Mouse (Mus musculus): ENCODE measurements around the gene Plod3.

DNA sequence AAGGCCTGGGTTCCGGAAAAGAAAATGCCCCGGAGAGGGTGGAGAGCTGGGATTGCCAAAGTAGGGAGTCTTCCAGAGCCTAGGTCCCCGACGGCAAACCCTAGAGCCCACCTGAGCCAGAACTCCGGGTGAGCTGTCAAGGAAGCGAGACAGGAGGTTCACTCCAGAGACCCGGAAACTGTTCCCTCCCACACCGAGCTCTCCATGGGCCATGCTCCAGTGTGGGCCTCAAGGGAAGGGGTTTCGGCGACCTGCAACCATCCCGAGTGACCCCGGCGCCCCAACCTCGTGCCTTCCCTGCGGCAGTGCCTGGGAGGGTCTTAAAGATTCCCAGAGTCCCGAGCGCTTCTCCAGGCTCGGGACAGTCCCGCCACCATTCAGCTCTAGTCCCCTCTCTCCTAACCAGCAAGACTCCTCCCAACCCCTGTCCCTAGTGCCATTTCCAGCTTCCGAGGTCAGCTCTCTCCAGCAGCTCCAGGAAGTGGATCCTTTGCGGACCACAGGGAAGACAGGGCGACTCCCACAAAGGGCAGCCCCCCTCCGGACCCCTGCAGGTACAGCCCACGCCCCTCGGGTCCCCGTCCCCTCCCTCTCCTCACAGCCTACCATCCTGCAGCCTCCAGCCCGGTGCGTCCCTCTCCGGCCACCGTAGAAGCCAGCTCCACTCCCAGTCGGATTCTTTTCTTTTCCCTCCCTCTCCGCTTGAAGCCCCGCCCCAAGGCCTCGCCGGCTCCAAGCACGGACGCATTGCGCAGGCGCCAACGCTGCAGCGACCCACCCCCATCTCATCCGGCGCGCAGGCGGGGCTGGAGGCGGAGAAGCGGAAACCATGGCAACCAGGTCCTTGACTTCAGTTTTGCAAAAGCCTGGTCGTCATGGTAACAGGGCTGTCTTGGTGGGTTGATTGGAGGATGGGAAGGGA lies 58.8 kb downstream of the Plod3 start, which contains the start of gene Ap1s1:
- TF ChIP-seq EP300 (IDR thresholded peaks at IDR 0.05; ENCODE audit: low read depth), result no peak; the same call in 1 of the 2 replicates
- TF ChIP-seq CTCF (IDR thresholded peaks at IDR 0.05; ENCODE audit: low read depth), result no peak
